Mouse (Mus musculus): Measurements from ENCODE around the gene Olfr1200. TPM values are rescaled to one million over a fixed set of nuclear protein-coding genes. Genes with fewer than 3 reads are reported as not detected.

Gene Olfr1200
- polyA plus RNA-seq (2017; shearing (Covaris generic)), result not detected

DNA sequence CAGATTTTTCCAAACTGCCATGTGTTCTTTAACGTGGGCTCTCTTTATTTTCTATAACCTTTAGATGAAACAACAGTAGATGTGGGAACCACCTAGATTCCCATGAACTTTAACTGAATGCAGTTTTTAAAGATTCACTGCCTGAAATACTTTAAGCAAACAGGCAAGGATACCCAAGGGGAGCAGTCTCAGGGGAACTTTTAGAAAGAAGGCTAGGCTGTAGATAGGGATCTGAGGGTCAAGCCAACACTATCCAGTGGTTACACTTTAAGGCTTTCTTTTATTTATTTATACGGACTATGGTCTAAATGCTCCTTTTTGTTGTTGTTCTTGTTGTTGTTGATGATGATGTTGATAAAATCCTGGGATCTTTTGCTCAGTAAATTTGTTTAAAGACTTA is at the start of gene Olfr1200:
Gene Olfr1200 (minus strand): TSS at position 101 of the 400 bp plus-strand sequence.
- no peak for ATAC-seq

- ATAC-seq, result no peak
Observed at GRCm38 (mm10) chr2:88814196-88814595, 43.9 kb upstream of the Olfr1200 start, which contains the start of gene Olfr1202. Gene Olfr1202, plus strand, starts transcription at chr2:88814496.

GRCm38 (mm10) chr2:88792736-88793135 is 22.4 kb upstream of the Olfr1200 start, which contains the start of gene Olfr1201:
Gene Olfr1201, plus strand, starts transcription at chr2:88793036.
- no peak for ATAC-seq

- no peak for ATAC-seq
Observed at GRCm38 (mm10) chr2:88760369-88760768, 9.9 kb downstream of the Olfr1200 start, which contains the start of gene Olfr1199. Gene Olfr1199, minus strand, starts transcription at chr2:88760469.

DNA sequence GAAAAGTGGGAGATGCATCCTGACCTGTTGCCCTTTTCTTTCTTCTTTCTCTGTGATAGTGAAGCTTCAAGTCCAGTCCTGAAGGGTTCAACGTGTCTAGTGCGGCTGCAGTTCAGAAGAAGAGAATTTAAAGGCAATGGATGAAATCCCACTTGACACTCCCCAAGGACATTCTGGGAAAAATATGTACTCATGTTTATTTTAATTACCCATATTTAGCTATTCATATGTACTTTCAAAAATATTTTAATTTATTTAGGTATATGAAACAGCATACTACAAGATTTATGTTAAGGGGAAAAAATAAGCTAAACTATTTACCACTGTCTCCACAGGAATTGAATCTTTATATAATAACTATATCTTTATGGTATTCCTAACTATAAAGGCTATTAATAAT is 19.0 kb downstream of the Olfr1200 start, which contains the start of gene Olfr1198:
Gene Olfr1198 (minus strand): TSS at position 101 of the 400 bp plus-strand sequence.
- no peak for ATAC-seq

GRCm38 (mm10) chr2:88743379-88743778 is 26.9 kb downstream of the Olfr1200 start:
- ATAC-seq, result no peak

DNA sequence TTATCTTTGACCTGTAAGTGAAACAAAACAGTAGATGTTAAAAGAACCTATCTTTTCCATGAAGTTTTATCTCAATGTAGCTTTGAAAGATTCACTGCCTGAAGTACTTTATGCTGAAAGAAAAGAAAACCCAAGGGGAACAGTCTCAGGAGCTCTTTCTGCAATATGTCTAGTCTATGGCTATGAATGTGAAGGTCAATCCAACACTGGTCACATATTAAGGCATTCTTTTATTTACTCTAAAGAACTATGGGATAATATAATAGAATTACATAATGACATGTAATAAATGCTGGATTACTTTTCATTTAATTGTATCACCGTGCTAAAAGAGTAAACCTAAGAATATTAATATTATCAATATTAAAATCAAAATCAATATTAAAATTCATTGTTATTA is 38.0 kb downstream of the Olfr1200 start, which contains the start of gene Olfr1197:
Gene Olfr1197 (minus strand): TSS at position 101 of the 400 bp plus-strand sequence.
- ATAC-seq, result no peak

Other genes starting within 250 kb of the Olfr1200 start
- gene Olfr1188, start 213.6 kb downstream of the Olfr1200 start, polyA plus RNA-seq (2017; shearing (Covaris generic)), result not detected
- not detected for gene Olfr1189, start 184.0 kb downstream of the Olfr1200 start, polyA plus RNA-seq (2017; shearing (Covaris generic))
- not detected for gene Olfr1191-ps1, start 129.9 kb downstream of the Olfr1200 start, polyA plus RNA-seq (2017; shearing (Covaris generic))
- not detected for gene Olfr1192-ps1, start 122.0 kb downstream of the Olfr1200 start, polyA plus RNA-seq (2017; shearing (Covaris generic))
- gene Olfr1193, start 94.9 kb downstream of the Olfr1200 start, polyA plus RNA-seq (2017; shearing (Covaris generic)), result not detected
- gene Olfr1195, start 81.3 kb downstream of the Olfr1200 start, polyA plus RNA-seq (2017; shearing (Covaris generic)), result under 1 TPM in 1 of 2 experiments, not detected in 1; 0.17 TPM
- not detected for gene Olfr1196, start 65.9 kb downstream of the Olfr1200 start, polyA plus RNA-seq (2017; shearing (Covaris generic))
- not detected for gene Olfr1197, start 38.1 kb downstream of the Olfr1200 start, polyA plus RNA-seq (2017; shearing (Covaris generic))
- gene Olfr1198, start 19.1 kb downstream of the Olfr1200 start, polyA plus RNA-seq (2017; shearing (Covaris generic)), result not detected
- not detected for gene Olfr1199, start 10.0 kb downstream of the Olfr1200 start, polyA plus RNA-seq (2017; shearing (Covaris generic))
- not detected for gene Olfr1201, start 22.5 kb upstream of the Olfr1200 start, polyA plus RNA-seq (2017; shearing (Covaris generic))
- gene Olfr1202, start 44.0 kb upstream of the Olfr1200 start, polyA plus RNA-seq (2017; shearing (Covaris generic)), result not detected
- gene Olfr1205, start 59.2 kb upstream of the Olfr1200 start, polyA plus RNA-seq (2017; shearing (Covaris generic)), result under 1 TPM in 1 of 2 experiments, not detected in 1; 0.07 TPM
- not detected for gene Olfr1204, start 78.8 kb upstream of the Olfr1200 start, polyA plus RNA-seq (2017; shearing (Covaris generic))
- gene Olfr1206, start 92.7 kb upstream of the Olfr1200 start, polyA plus RNA-seq (2017; shearing (Covaris generic)), result under 1 TPM in 1 of 2 experiments, not detected in 1; 0.29 TPM
- under 1 TPM in 1 of 2 experiments, not detected in 1; 0.21 TPM for gene Olfr1208, start 131.8 kb upstream of the Olfr1200 start, polyA plus RNA-seq (2017; shearing (Covaris generic))
- gene Olfr1209, start 144.7 kb upstream of the Olfr1200 start, polyA plus RNA-seq (2017; shearing (Covaris generic)), result not detected
- not detected for gene Olfr1211, start 167.6 kb upstream of the Olfr1200 start, polyA plus RNA-seq (2017; shearing (Covaris generic))
- not detected for gene Olfr1212, start 183.5 kb upstream of the Olfr1200 start, polyA plus RNA-seq (2017; shearing (Covaris generic))
- gene Gm13762, start 209.8 kb upstream of the Olfr1200 start, polyA plus RNA-seq (2017; shearing (Covaris generic)), result not detected
- gene Olfr1214, start 222.2 kb upstream of the Olfr1200 start, polyA plus RNA-seq (2017; shearing (Covaris generic)), result not detected
- not detected for gene Olfr1215, start 236.5 kb upstream of the Olfr1200 start, polyA plus RNA-seq (2017; shearing (Covaris generic))
- gene Olfr1216, start 247.9 kb upstream of the Olfr1200 start, polyA plus RNA-seq (2017; shearing (Covaris generic)), result not detected

Data from activated CD4-positive, CD25-positive, alpha-beta regulatory T cell, adult 4 months (primary cell).